Mouse (Mus musculus): Measurements from ENCODE around the gene Uhrf1bp1.

The Uhrf1bp1 gene

DNA sequence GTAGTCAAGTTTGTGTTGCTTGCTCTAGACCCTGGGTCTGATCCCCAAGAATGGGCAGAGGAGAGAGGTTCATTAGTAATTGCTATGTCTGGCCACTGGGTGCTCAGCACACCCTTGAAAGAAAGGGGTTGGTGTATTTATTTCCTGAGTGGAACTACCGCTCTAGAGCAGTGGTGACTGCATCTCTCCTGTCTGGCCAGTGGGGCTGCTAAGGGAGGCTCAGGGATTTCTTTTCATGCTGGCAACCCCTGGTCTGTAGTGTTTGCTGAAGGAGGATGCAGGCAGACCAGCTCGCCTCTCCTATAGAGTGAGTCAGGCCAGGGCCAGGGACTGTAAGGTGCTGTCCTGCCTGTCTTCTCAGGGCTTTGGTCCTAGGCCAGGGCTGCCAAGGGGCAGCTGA lies 90.9 kb downstream of the Uhrf1bp1 start:
- DNase-seq (ENCODE audit: low spot score in 2 of 2): no peak
